Mouse (Mus musculus) heart, embryonic 11.5 days (tissue): Measurements from ENCODE around the gene Gpalpp1. TPM values are rescaled to one million over a fixed set of nuclear protein-coding genes. Genes with fewer than 3 reads are reported as not detected.

Experiments used
- ATAC-seq: fragments of 200-750 bp; cut with Nextera tagmentation; replicated peaks from 2 replicates; pipeline ENCODE4 v1.8.0; 2017; ENCODE audit warnings: moderate library complexity; ENCODE audit not compliant: insufficient number of reproducible peaks, low FRiP score, low TSS enrichment
- H3K27ac ChIP-seq: fragments of 300-500 bp; sonication (generic); 2 replicates; pipeline ENCODE4 v1.5.1; 2014; ENCODE audit warnings: mild to moderate bottlenecking, low read depth, low read length
- H3K27me3 ChIP-seq: fragments of 300-500 bp; sonication (generic); 2 replicates; pipeline ENCODE4 v1.6.1; 2014; ENCODE audit warnings: mild to moderate bottlenecking, low read length, mixed read lengths; ENCODE audit not compliant: control insufficient read depth, insufficient read depth
- H3K36me3 ChIP-seq: fragments of 300-500 bp; sonication (generic); 2 replicates; pipeline ENCODE4 v1.6.1; 2014; ENCODE audit warnings: mild to moderate bottlenecking, low read length, moderate library complexity, mixed read lengths; ENCODE audit not compliant: control insufficient read depth, insufficient read depth
- H3K4me1 ChIP-seq: fragments of 300-500 bp; sonication (generic); 2 replicates; pipeline ENCODE4 v1.6.1; 2014; ENCODE audit warnings: low read length; ENCODE audit not compliant: control insufficient read depth, insufficient read depth
- H3K4me2 ChIP-seq: fragments of 300-500 bp; sonication (generic); 2 replicates; pipeline ENCODE4 v1.6.1; 2014; ENCODE audit warnings: mild to moderate bottlenecking, moderate library complexity
- H3K4me3 ChIP-seq: fragments of 300-500 bp; sonication (generic); 2 replicates; pipeline ENCODE4 v1.5.1; 2014; ENCODE audit warnings: low read depth, low read length
- H3K9ac ChIP-seq: fragments of 300-500 bp; sonication (generic); 2 replicates; pipeline ENCODE4 v1.6.1; 2014; ENCODE audit warnings: mild to moderate bottlenecking, low read depth, low read length, moderate library complexity
- H3K9me3 ChIP-seq: fragments of 300-500 bp; sonication (generic); replicated peaks from 2 replicates; pipeline ENCODE4 v1.6.1; 2016; ENCODE audit warnings: low read length; ENCODE audit not compliant: control insufficient read depth
- WGBS: fragments of 180-500 bp; shearing (Covaris S2); extraction: QIAGEN DNeasy Blood & Tissue Kit; methylation state at CpG from one replicate; pipeline ENCODE4 v1.1.7; 2014; ENCODE audit not compliant: insufficient replicate concordance; 5-methylcytosine and 5-hydroxymethylcytosine counted together
- polyA plus RNA-seq: library from polyadenylated mRNA; unstranded; fragments of >200 nt; fragmentation: Nextera tagmentation; extraction: Ambion mirVana; gene quantifications from 2 replicates; pipeline ENCODE4 v1.2.1, GENCODE M21; 2014

Gpalpp1 gene
- polyA plus RNA-seq, 1 experiment from 2014 or later = 10.4 TPM

- 0 out of 2 replicates have a peak overlapping the region, but pooled peaks have one; percentile 12 for H3K27ac ChIP-seq
- H3K4me1 ChIP-seq = peaks cover 6% of the 10 kb centered on the region; the same call in 1 of the 2 replicates
- 0 out of 2 replicates have a peak, but pooled peaks have one; percentile 49 for ATAC-seq
- no peaks in the 10 kb centered on the region for H3K27me3 ChIP-seq
- H3K36me3 ChIP-seq = peaks cover 13% of the 10 kb centered on the region
- no peak overlapping the region for H3K4me2 ChIP-seq
- 58% methylated on average over 6 of the region's 6 CpGs for WGBS
- H3K9ac ChIP-seq = no peak overlapping the region
- H3K9me3 ChIP-seq = no peaks in the 10 kb centered on the region
- no peak overlapping the region for H3K4me3 ChIP-seq
Measured at GRCm38 (mm10) chr14:76121901-76122662, 11.5 kb upstream of the Gpalpp1 start.

- Histone ChIP-seq H3K9ac (no peak overlapping the region), H3K27me3 (no peaks in the 10 kb centered on the region), H3K27ac (no peak overlapping the region), H3K4me3 (no peak overlapping the region), H3K4me2 (no peak overlapping the region), H3K9me3 (no peaks in the 10 kb centered on the region), H3K36me3 (peaks cover 9% of the 10 kb centered on the region; the same call in 1 of the 2 replicates), H3K4me1 (peaks cover 6% of the 10 kb centered on the region; the same call in 1 of the 2 replicates)
- 83% methylated on average over 4 of the region's 4 CpGs for WGBS
- ATAC-seq = no peak
Measured at GRCm38 (mm10) chr14:76120472-76120871, 9.9 kb upstream of the Gpalpp1 start.

GRCm38 (mm10) chr14:76118963-76119362, 8.4 kb upstream of the Gpalpp1 start:
- Histone ChIP-seq H3K27me3 (no peaks in the 10 kb centered on the region), H3K4me2 (no peak overlapping the region)
- 69% methylated on average over 4 of the region's 4 CpGs for WGBS

GRCm38 (mm10) chr14:76115744-76116143, 5.2 kb upstream of the Gpalpp1 start:
- no peaks in the 10 kb centered on the region for H3K27me3 ChIP-seq
- no peak overlapping the region for H3K27ac ChIP-seq
- H3K36me3 ChIP-seq = peaks cover 15% of the 10 kb centered on the region; the same call in 1 of the 2 replicates
- H3K4me2 ChIP-seq = no peak overlapping the region
- H3K9me3 ChIP-seq = no peaks in the 10 kb centered on the region
- H3K9ac ChIP-seq = no peak overlapping the region
- 89% methylated on average over 5 of the region's 5 CpGs for WGBS
- no peaks in the 10 kb centered on the region for H3K4me1 ChIP-seq
- ATAC-seq = no peak
- no peak overlapping the region for H3K4me3 ChIP-seq

More at GRCm38 (mm10) chr14:76118963-76119362, 8.4 kb upstream of the Gpalpp1 start:
- H3K9ac ChIP-seq = no peak overlapping the region
- H3K9me3 ChIP-seq = no peaks in the 10 kb centered on the region
- no peak overlapping the region for H3K27ac ChIP-seq
- H3K4me3 ChIP-seq = no peak overlapping the region
- H3K36me3 ChIP-seq = peaks cover 15% of the 10 kb centered on the region; the same call in 1 of the 2 replicates
- H3K4me1 ChIP-seq = peaks cover 6% of the 10 kb centered on the region; the same call in 1 of the 2 replicates
- no peak for ATAC-seq

- Histone ChIP-seq H3K4me2 (no peak overlapping the region), H3K9me3 (no peaks in the 10 kb centered on the region), H3K27ac (no peak overlapping the region), H3K4me3 (no peak overlapping the region), H3K4me1 (no peaks in the 10 kb centered on the region), H3K36me3 (peaks cover 17% of the 10 kb centered on the region), H3K27me3 (no peaks in the 10 kb centered on the region), H3K9ac (no peak overlapping the region)
- WGBS = 94% methylated on average over 9 of the region's 9 CpGs
- ATAC-seq = no peak
Measured at GRCm38 (mm10) chr14:76099543-76099942, 11.0 kb downstream of the Gpalpp1 start.

GRCm38 (mm10) chr14:76097815-76098214, 12.7 kb downstream of the Gpalpp1 start:
- no peaks in the 10 kb centered on the region for H3K27me3 ChIP-seq
- ATAC-seq = no peak
- no peaks in the 10 kb centered on the region for H3K4me1 ChIP-seq
- no peak overlapping the region for H3K27ac ChIP-seq
- H3K9ac ChIP-seq = no peak overlapping the region
- WGBS = 87% methylated on average over 5 of the region's 5 CpGs
- no peak overlapping the region for H3K4me3 ChIP-seq
- H3K9me3 ChIP-seq = no peaks in the 10 kb centered on the region
- peaks cover 11% of the 10 kb centered on the region for H3K36me3 ChIP-seq
- H3K4me2 ChIP-seq = no peak overlapping the region

- 79% methylated on average over 7 of the region's 7 CpGs for whole genome bisulfite sequencing
- no peak for ATAC-seq
- H3K27ac ChIP-seq = no peak overlapping the region
Measured at GRCm38 (mm10) chr14:76097244-76097643, 13.3 kb downstream of the Gpalpp1 start.

GRCm38 (mm10) chr14:76084188-76084587, 26.4 kb downstream of the Gpalpp1 start:
- Histone ChIP-seq H3K4me2 (no peak overlapping the region), H3K4me1 (no peaks in the 10 kb centered on the region), H3K9me3 (no peaks in the 10 kb centered on the region), H3K27ac (no peak overlapping the region), H3K27me3 (no peaks in the 10 kb centered on the region), H3K9ac (no peak overlapping the region), H3K36me3 (peaks cover 3% of the 10 kb centered on the region; the same call in 1 of the 2 replicates), H3K4me3 (no peak overlapping the region)
- ATAC-seq = no peak
- WGBS = 76% methylated on average over 3 of the region's 3 CpGs

More at GRCm38 (mm10) chr14:76097244-76097643, 13.3 kb downstream of the Gpalpp1 start:
- H3K9me3 ChIP-seq = no peaks in the 10 kb centered on the region
- H3K27me3 ChIP-seq = no peaks in the 10 kb centered on the region
- no peak overlapping the region for H3K9ac ChIP-seq
- H3K4me2 ChIP-seq = no peak overlapping the region
- peaks cover 11% of the 10 kb centered on the region for H3K36me3 ChIP-seq
- H3K4me3 ChIP-seq = no peak overlapping the region
- no peaks in the 10 kb centered on the region for H3K4me1 ChIP-seq
